Mouse (Mus musculus): ENCODE results near the gene Rab3a.

Rab3a gene

GRCm38 (mm10) chr8:70770748-70771147, 16.3 kb downstream of the Rab3a start:
- in situ Hi-C loops (cut with MboI, MseI): loop anchor here (10.0 kb wide), 1 partner anchor 64 kb away; the partner anchor contains the start of gene Arrdc2

- in situ Hi-C loops (cut with MboI, MseI): loop anchor here (10.0 kb wide), 1 partner anchor 64 kb away; the partner anchor contains the start of gene Arrdc2
These were observed 16.7 kb downstream of the Rab3a start for GRCm38 (mm10) chr8:70771217-70771616.

GRCm38 (mm10) chr8:70772075-70772474, 17.6 kb downstream of the Rab3a start:
- in situ Hi-C loops (cut with MboI, MseI): loop anchor here (10.0 kb wide), 1 partner anchor 63 kb away; the partner anchor contains the start of gene Arrdc2

- in situ Hi-C loops (cut with MboI, MseI): loop anchor here (10.0 kb wide), 1 partner anchor 62 kb away; the partner anchor contains the start of gene Arrdc2
These were observed 18.4 kb downstream of the Rab3a start for GRCm38 (mm10) chr8:70772890-70773289.

GRCm38 (mm10) chr8:70773410-70773809, 18.9 kb downstream of the Rab3a start:
- in situ Hi-C loops (cut with MboI, MseI): loop anchor here (10.0 kb wide), 1 partner anchor 61 kb away; the partner anchor contains the start of gene Arrdc2

GRCm38 (mm10) chr8:70773833-70774232, 19.4 kb downstream of the Rab3a start:
- in situ Hi-C loops (cut with MboI, MseI): loop anchor here (10.0 kb wide), 1 partner anchor 61 kb away; the partner anchor contains the start of gene Arrdc2

- in situ Hi-C loops (cut with MboI, MseI): loop anchor here (10.0 kb wide), 1 partner anchor 60 kb away; the partner anchor contains the start of gene Arrdc2
These were observed 20.3 kb downstream of the Rab3a start for GRCm38 (mm10) chr8:70774740-70775139.

- in situ Hi-C loops (cut with MboI, MseI): loop anchor here (10.0 kb wide), 1 partner anchor 60 kb away; the partner anchor contains the start of gene Arrdc2
These were observed 20.7 kb downstream of the Rab3a start for GRCm38 (mm10) chr8:70775227-70775626.

- in situ Hi-C loops (cut with MboI, MseI): loop anchor here (10.0 kb wide), 1 partner anchor 59 kb away; the partner anchor contains the start of gene Arrdc2
These were observed 21.5 kb downstream of the Rab3a start for GRCm38 (mm10) chr8:70775851-70776495.

- in situ Hi-C loops (cut with MboI, MseI): loop anchor here (10.0 kb wide), 1 partner anchor 58 kb away; the partner anchor contains the start of gene Arrdc2
These were observed 22.3 kb downstream of the Rab3a start, which contains the start of gene Pik3r2 for GRCm38 (mm10) chr8:70776496-70777444. TSS of gene Pik3r2 (minus strand) at chr8:70776713.

GRCm38 (mm10) chr8:70780093-70780492, 25.6 kb downstream of the Rab3a start:
- in situ Hi-C loops (cut with MboI, MseI): no loop called here

- in situ Hi-C loops (cut with MboI, MseI): no loop called here
These were observed 32.0 kb downstream of the Rab3a start for GRCm38 (mm10) chr8:70786291-70787050.

GRCm38 (mm10) chr8:70787051-70787445, 32.6 kb downstream of the Rab3a start:
- in situ Hi-C loops (cut with MboI, MseI): no loop called here

GRCm38 (mm10) chr8:70787941-70788667, 33.6 kb downstream of the Rab3a start:
- in situ Hi-C loops (cut with MboI, MseI): no loop called here

- in situ Hi-C loops (cut with MboI, MseI): no loop called here
These were observed 34.6 kb downstream of the Rab3a start for GRCm38 (mm10) chr8:70789046-70789445.

GRCm38 (mm10) chr8:70790846-70791245, 36.4 kb downstream of the Rab3a start:
- in situ Hi-C loops (cut with MboI, MseI): no loop called here

- in situ Hi-C loops (cut with MboI, MseI): no loop called here
These were observed 36.8 kb downstream of the Rab3a start for GRCm38 (mm10) chr8:70791294-70791701.

- in situ Hi-C loops (cut with MboI, MseI): no loop called here
These were observed 37.7 kb downstream of the Rab3a start for GRCm38 (mm10) chr8:70791975-70792691.

GRCm38 (mm10) chr8:70792700-70793099, 38.2 kb downstream of the Rab3a start:
- in situ Hi-C loops (cut with MboI, MseI): no loop called here

- in situ Hi-C loops (cut with MboI, MseI): no loop called here
These were observed 39.7 kb downstream of the Rab3a start for GRCm38 (mm10) chr8:70794215-70794614.
